8 mouse cellular contexts compared by ENCODE assay signal in genomic region chr5:24424861-24425411, GRCm38 (mm10). TPM values are rescaled to one million over a fixed set of nuclear protein-coding genes. Genes with fewer than 3 reads are reported as not detected.
A peak's percentile ranks its signal among the peaks of the same experiment; 100 is the strongest.
DNase-seq lines count a peak whose midpoint lies in the region; ATAC-seq and TF ChIP-seq lines count a peak whose summit lies in the region.

No protein-coding gene starts in this region.

- TF ChIP-seq CTCF in E14TG2a.4 (conservative IDR thresholded peaks at IDR 0.05; ENCODE audit: low read length) = no peak

- peak overlapping the region; percentile 81 for H3K4me3 ChIP-seq in E14TG2a.4 (replicated peaks; ENCODE audit: low read length)
- peak overlapping the region; percentile 89 for H3K4me3 ChIP-seq in brown adipose tissue, adult 24 weeks (ENCODE audit: insufficient read depth, low read depth, low read length)
- H3K4me3 ChIP-seq in forebrain, embryonic 16.5 days (replicated peaks; ENCODE audit: low read length) = peak overlapping the region; percentile 69

- peaks cover 7% of the 10 kb centered on the region for H3K9me3 ChIP-seq in E14TG2a.4 (ENCODE audit: low read length)
- H3K9me3 ChIP-seq in forebrain, embryonic 16.5 days (ENCODE audit: control insufficient read depth, low read length) = no peaks in the 10 kb centered on the region

- peak overlapping the region; percentile 75 for H3K9ac ChIP-seq in forebrain, embryonic 16.5 days (replicated peaks; ENCODE audit: low read depth, low read length)

- DNase-seq in heart, postnatal 4 days = peak; percentile 90
- peak; percentile 72 to 80 for DNase-seq in layer of hippocampus, postnatal 10 days (ENCODE audit: low spot score in 2 of 2)
- DNase-seq in lung, postnatal 25 days (ENCODE audit: low spot score) = peak; percentile 85
- peak; percentile 94 for DNase-seq in retina, postnatal 1 day
- DNase-seq in thymus, postnatal 4 days = peak; percentile 91

- H3K4me2 ChIP-seq in forebrain, embryonic 16.5 days (ENCODE audit: low read length) = peak overlapping the region; percentile 96

- peaks cover 38% of the 10 kb centered on the region for H3K27me3 ChIP-seq in E14TG2a.4 (ENCODE audit: insufficient read depth, low read length)
- no peaks in the 10 kb centered on the region for H3K27me3 ChIP-seq in forebrain, embryonic 16.5 days (replicated peaks; ENCODE audit: control insufficient read depth, insufficient read depth, low read length)

- peaks cover 26% of the 10 kb centered on the region for H3K36me3 ChIP-seq in E14TG2a.4 (ENCODE audit: insufficient read depth, low read length)
- no peaks in the 10 kb centered on the region for H3K36me3 ChIP-seq in forebrain, embryonic 16.5 days (ENCODE audit: control insufficient read depth, insufficient read depth)

- no peak for ATAC-seq in forebrain, embryonic 16.5 days

- H3K27ac ChIP-seq in brown adipose tissue, adult 24 weeks (replicated peaks; ENCODE audit: low read depth, low read length) = peak overlapping the region; percentile 99
- H3K27ac ChIP-seq in forebrain, embryonic 16.5 days (ENCODE audit: low read length) = peak overlapping the region; percentile 94

- WGBS in forebrain, embryonic 16.5 days = 1% methylated on average over 47 of the region's 60 CpGs

- H3K4me1 ChIP-seq in E14TG2a.4 (replicated peaks; ENCODE audit: low read depth, low read length) = peaks cover 63% of the 10 kb centered on the region
- H3K4me1 ChIP-seq in brown adipose tissue, adult 24 weeks (ENCODE audit: control insufficient read depth, insufficient read depth, insufficient read length, low read length) = 0 out of 2 replicates have a peak, but pooled peaks cover 6% of the 10 kb centered on the region
- H3K4me1 ChIP-seq in forebrain, embryonic 16.5 days (replicated peaks; ENCODE audit: control insufficient read depth, insufficient read depth, low read length) = peaks cover 47% of the 10 kb centered on the region

RNA-seq across cellular contexts. Expression of gene Slc4a2, which starts 1.3 kb away (rescaled TPM):
- polyA plus RNA-seq in brown adipose tissue, adult 24 weeks (2012; ENCODE audit: insufficient read depth, insufficient read length, missing spikeins) = 8.2 and 14.9 TPM in 2 replicates
- 19.1 and 23.9 TPM in 2 replicates for polyA plus RNA-seq in forebrain, embryonic 16.5 days (2015; fragmentation: Nextera tagmentation; extraction: Ambion mirVana)
- total RNA-seq in heart, postnatal 4 days (2021) = 10 to 100 TPM; 63.2 to 65.7 TPM
- 10 to 100 TPM; 22.0 to 33.7 TPM for total RNA-seq in layer of hippocampus, postnatal 10 days (2021)

RNA-seq across cellular contexts. Expression of gene Cdk5, which starts 1.6 kb away (rescaled TPM):
- polyA plus RNA-seq in brown adipose tissue, adult 24 weeks (2012; ENCODE audit: insufficient read depth, insufficient read length, missing spikeins) = 51.3 and 56.7 TPM in 2 replicates
- polyA plus RNA-seq in forebrain, embryonic 16.5 days (2015; fragmentation: Nextera tagmentation; extraction: Ambion mirVana) = 106 and 127 TPM in 2 replicates
- total RNA-seq in heart, postnatal 4 days (2021) = 10 to 100 TPM; 22.4 to 26.1 TPM
- 100 to 1,000 TPM; 127 to 133 TPM for total RNA-seq in layer of hippocampus, postnatal 10 days (2021)

RNA-seq across cellular contexts. Expression of gene Asic3, which starts 11.7 kb away (rescaled TPM):
- not detected in 2 replicates for polyA plus RNA-seq in brown adipose tissue, adult 24 weeks (2012; ENCODE audit: insufficient read depth, insufficient read length, missing spikeins)
- 0.14 and 0.36 TPM in 2 replicates for polyA plus RNA-seq in forebrain, embryonic 16.5 days (2015; fragmentation: Nextera tagmentation; extraction: Ambion mirVana)
- under 1 TPM in 1 of 2 experiments, not detected in 1; 0.19 TPM for total RNA-seq in heart, postnatal 4 days (2021)
- not detected for total RNA-seq in layer of hippocampus, postnatal 10 days (2021)

RNA-seq across cellular contexts. Expression of gene Fastk, which starts 20.2 kb away (rescaled TPM):
- 148 and 188 TPM in 2 replicates for polyA plus RNA-seq in brown adipose tissue, adult 24 weeks (2012; ENCODE audit: insufficient read depth, insufficient read length, missing spikeins)
- 92.2 and 96.3 TPM in 2 replicates for polyA plus RNA-seq in forebrain, embryonic 16.5 days (2015; fragmentation: Nextera tagmentation; extraction: Ambion mirVana)
- total RNA-seq in heart, postnatal 4 days (2021) = 100 to 1,000 TPM; 194 to 206 TPM
- total RNA-seq in layer of hippocampus, postnatal 10 days (2021) = 100 to 1,000 TPM in 1 of 2 experiments, 10 to 100 TPM in 1; 87.4 to 111 TPM

RNA-seq across cellular contexts. Expression of gene Tmub1, which starts 22.7 kb away (rescaled TPM):
- 3.8 and 11.7 TPM in 2 replicates for polyA plus RNA-seq in brown adipose tissue, adult 24 weeks (2012; ENCODE audit: insufficient read depth, insufficient read length, missing spikeins)
- 37.3 and 45.4 TPM in 2 replicates for polyA plus RNA-seq in forebrain, embryonic 16.5 days (2015; fragmentation: Nextera tagmentation; extraction: Ambion mirVana)
- total RNA-seq in heart, postnatal 4 days (2021) = 1 to 10 TPM; 8.5 to 8.7 TPM
- 10 to 100 TPM; 24.1 to 26.4 TPM for total RNA-seq in layer of hippocampus, postnatal 10 days (2021)

Comparison
In these comparisons a context has a peak if more than half of its experiments do, and no peak if none do; other contexts are left out.
1. RNA of gene Cdk5, which starts 1.6 kb away (total RNA-seq): 127 to 133 TPM in layer of hippocampus, postnatal 10 days; 22.4 to 26.1 TPM in heart, postnatal 4 days; every median in the first group is over 4 times any median in the second.
2. Peak in every context shown above with its lines, with median percentiles within 50 percentile points of each other: H3K4me3 ChIP-seq and DNase-seq.